Mouse (Mus musculus): Measurements from ENCODE around the gene Atxn7l3.

Gene Atxn7l3

DNA sequence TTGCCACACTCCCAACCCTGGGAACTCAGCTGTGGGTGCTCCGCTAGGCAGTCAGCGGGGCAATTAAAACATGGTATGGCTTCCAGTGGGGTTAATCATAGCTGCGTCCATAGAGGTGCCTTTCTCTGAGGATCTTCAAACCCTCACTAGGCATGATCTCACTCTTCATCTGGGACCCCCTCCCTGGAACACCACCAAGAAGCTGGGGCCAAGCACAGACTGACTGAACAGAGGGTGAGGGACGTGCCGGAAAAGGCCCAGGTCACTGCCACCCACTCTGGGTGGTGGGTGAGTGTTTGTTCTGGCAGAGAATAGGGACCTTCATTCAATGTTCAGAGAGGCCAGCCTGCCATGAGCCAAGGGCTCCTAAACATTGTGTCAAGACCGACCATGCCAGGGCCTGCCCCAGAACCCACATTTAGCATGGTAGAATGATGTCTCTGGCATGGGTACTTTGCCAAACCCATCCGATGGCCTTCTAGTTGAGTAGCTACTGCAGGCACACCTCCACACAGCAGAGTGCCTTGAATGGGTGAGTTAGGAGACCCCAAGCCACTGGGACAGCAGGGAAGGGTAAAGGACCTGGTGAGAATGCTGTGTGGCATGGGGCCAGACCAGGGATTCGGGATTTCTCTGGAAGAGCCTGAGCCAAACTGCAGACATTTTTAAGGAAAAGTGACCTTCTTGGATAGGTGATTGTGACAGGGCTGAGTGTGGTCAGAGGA, 29.6 kb downstream of the Atxn7l3 start:
- in situ Hi-C loops (cut with MboI, MseI): no loop called here

DNA sequence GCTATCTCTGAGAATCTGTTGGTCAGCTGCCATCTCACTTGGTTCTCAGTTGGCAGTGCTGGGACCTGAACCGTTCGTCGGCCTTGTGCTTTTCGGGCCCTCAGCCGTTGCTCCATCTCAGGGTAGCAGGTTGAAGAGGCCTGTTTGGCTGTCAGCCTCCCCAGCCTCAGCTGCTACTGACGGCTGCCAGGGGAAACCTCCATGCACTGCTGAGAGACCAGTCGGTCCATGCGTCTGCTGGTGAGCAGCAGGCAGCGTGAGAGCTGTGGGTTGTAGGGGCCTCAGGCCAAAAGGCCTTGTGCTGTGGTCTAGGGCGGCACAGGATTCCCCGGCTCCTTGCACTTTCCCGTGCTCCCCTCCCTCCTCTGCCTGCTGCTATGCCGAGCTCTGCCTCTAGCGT, 30.6 kb downstream of the Atxn7l3 start:
- in situ Hi-C loops (cut with MboI, MseI): no loop called here

DNA sequence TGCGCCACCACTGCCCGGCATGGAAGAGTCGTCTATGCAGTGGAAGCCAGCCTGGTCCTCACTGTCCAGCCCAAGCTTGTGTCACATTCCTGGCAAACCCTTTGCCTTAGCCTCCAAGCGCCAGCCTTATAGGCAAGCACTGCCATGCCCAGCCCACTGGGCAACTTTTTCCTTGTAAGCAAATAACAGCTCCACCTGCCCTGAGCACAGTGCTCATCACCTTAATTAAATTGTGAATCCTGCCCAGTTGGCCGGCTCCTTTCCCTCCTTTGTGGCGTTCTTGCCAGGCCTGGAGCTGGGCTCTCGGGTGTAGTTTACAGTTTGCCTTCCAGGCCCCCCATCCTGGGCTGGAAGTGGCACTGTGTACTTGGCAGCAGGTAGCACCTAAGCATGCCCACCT, 33.2 kb downstream of the Atxn7l3 start:
- in situ Hi-C loops (cut with MboI, MseI): no loop called here

DNA sequence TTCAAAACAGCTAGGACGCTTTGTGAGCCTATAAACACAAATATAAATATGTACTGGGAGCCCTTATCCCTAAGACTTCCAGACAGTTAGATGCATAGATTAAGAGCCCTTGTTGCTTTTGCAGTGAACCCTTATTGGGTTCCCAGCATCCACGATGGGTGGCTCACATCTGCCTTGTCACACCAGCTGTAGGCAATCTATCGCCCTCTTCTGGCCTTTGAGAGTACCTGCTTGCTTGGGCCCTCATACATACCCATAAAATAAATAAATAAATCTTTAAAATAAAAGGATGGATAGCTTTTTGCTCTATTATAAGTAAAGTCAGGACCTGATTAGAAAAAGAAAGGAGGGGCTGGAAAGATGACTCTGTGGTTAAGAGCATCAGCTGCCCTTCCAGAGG, 37.9 kb downstream of the Atxn7l3 start:
- in situ Hi-C loops (cut with MboI, MseI): no loop called here

GRCm38 (mm10) chr11:102258095-102258494, 38.3 kb downstream of the Atxn7l3 start:
- in situ Hi-C loops (cut with MboI, MseI): no loop called here

DNA sequence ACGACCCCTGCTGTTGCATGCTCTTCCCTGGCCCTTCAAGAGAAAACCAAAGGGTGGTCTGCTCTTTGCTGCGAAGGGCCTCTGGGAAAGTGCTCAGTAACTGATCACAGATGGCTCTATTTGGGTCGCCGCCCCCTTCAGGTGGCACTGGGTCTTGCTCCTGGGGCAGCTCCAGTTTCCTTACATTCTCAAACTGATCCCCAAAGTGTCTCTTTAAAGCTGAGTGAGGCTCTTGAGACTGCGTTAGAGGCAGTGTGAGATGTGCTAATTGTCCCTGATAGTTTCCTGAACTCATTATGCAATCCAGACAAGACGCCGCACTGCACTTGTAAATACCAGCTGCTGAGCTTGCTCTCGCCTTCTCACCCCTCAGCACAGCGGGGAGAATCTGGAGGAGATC, 38.9 kb downstream of the Atxn7l3 start:
- in situ Hi-C loops (cut with MboI, MseI): no loop called here

DNA sequence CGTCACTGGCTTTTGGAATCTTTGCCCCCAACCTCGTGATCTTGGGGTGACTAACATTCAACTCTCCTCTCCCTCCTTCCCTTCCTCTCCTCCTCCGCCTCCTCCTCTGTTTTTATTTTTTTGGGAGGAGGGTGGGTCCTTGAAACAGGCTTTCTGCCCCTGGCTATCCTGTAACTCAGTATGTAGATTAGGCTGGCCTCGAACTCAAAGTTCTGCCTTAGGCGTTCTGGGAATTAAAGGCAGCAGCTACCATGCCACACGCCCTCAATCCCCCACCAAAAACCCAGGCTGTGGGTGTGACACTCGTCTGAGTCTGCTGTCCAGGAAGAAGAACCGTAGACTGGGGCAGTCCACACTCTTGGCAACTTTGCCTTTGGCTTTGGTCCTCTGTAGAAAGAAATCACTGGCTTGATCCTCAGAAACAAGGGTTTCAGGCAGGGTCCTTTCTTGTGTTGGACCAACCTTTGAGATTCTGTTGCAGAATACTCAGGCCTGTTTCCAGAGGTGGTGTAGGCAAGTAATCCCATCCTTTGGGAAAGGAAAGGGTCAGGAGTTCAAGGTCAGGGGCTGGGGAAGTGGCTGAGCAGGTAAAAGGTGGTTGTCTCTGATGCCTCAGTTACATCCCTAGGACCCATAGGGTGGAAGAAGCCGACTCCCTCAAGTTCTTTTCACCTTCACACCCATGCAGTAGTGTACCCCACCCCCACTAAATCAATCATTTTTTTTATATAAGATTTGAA, 46.9 kb downstream of the Atxn7l3 start:
- in situ Hi-C loops (cut with MboI, MseI): no loop called here

DNA sequence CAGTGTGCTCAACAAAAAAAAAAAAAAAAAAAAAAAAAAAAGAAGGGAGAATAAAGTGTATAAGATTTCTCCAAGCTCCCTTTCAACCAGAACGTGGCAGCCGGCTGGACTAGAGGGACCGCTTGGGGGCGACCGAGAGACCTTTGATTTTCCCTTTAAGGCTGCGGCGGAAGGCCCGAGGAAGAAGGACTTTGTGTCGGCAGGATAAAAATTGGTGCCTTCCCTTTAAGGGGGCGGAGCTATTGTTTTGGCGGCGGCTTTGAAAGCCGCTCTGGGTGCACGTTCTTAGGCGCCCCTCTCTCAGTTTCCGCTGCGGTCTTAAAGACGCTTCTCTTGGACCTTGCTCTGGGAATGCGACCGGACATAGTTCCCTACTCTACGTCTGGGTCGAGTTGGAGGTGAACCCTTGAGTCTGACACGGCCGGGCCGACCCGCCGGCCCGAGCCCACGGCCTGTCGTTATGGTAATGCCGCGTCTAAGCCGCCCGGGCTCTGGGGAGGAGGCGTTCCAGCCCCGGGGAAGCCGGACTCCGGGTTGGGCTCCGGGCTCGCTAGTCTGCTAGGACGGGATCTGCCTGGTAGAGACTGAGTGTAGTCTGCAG, 47.7 kb downstream of the Atxn7l3 start, which contains the start of gene BC030867:
BC030867 (plus strand) TSS at position 253 of the 601 bp plus-strand sequence.
- in situ Hi-C loops (cut with MboI, MseI): no loop called here

DNA sequence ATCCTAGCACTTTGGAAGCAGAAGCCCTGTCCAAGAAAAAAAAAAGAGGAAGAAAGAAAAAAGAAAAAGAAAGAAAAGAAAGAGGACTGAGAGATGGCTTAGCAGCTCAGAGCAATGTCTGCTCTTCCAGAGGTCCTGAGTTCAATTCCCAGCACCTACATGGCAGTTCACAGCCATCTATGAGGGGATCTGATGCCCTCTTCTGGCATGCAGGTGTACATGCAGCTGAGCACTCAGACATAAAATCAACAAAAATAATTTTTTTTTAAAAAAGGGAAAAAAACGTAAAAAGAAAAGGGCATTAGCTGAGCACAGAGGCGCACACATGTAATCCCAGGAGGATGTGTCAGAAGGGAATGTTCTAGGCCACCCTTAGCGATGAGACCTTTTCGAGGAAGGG, 49.6 kb downstream of the Atxn7l3 start:
- in situ Hi-C loops (cut with MboI, MseI): no loop called here

GRCm38 (mm10) chr11:102246273-102246635, 50.2 kb downstream of the Atxn7l3 start:
- in situ Hi-C loops (cut with MboI, MseI): no loop called here

- in situ Hi-C loops (cut with MboI, MseI): no loop called here
These were observed 50.7 kb downstream of the Atxn7l3 start for GRCm38 (mm10) chr11:102245581-102246272.

DNA sequence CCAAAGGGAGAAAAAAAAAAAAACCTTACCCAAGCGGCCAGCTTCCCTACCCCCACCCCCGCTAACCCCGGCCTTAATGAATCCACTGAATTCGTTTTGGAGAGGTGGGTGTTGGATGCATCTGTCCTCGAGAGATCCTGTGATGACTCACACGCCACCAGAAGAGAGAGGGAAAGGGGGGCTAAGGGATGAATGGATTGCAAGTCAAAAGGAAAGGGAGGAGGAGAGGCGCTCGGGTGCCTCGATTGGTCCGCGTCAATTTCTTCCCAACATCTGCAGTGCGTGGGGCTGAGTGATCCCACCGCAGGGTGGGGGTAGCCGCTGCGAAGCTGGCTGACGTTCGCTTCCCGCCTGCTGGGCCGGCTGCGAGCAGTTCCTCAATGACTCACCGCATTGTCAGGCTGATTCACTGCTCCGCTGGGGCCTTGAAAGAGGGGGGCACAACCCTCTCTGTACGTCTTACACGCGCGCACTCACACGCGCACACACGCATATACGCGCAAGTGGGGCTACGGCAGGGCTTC, 51.4 kb downstream of the Atxn7l3 start:
- in situ Hi-C loops (cut with MboI, MseI): no loop called here

DNA sequence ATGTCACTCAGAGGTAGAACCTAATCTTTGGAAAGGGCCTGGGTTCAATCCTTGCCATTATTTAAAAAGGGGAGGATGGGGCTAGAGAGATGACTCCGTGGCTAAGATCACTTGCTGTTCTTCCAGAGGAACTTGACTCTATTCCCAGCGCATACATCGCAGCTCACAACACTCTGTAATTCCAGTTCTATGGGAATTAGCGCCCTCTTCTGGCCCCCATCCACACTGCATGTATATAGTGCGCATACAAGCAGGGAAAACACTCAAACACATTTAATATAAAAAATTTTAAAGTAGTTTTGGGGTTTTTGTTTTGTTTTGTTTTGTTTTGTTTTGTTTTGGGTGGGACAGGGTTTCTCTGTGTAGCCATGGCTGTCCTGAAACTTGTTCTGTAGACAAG, 54.6 kb downstream of the Atxn7l3 start:
- in situ Hi-C loops (cut with MboI, MseI): no loop called here

GRCm38 (mm10) chr11:102241246-102241645, 55.2 kb downstream of the Atxn7l3 start:
- in situ Hi-C loops (cut with MboI, MseI): no loop called here

GRCm38 (mm10) chr11:102240636-102241035, 55.8 kb downstream of the Atxn7l3 start:
- in situ Hi-C loops (cut with MboI, MseI): no loop called here

Measured in T-helper 17 cell (primary cell).